Mouse (Mus musculus) hindbrain, embryonic 13.5 days (tissue): ENCODE measurements around the gene Soat1. TPM values are rescaled to one million over a fixed set of nuclear protein-coding genes. Genes with fewer than 3 reads are reported as not detected.
A peak's percentile ranks its signal among the peaks of the same experiment; 100 is the strongest.

Experiments used
- ATAC-seq: fragments of 200-750 bp; cut with Nextera tagmentation; 2 replicates; pipeline ENCODE4 v1.8.0; 2017; ENCODE audit warnings: moderate TSS enrichment; ENCODE audit not compliant: low FRiP score
- H3K27ac ChIP-seq: fragments of 300-500 bp; sonication (generic); 2 replicates; pipeline ENCODE4 v1.5.1; 2015; ENCODE audit warnings: inconsistent platforms, mild to moderate bottlenecking, moderate library complexity
- H3K27me3 ChIP-seq: fragments of 300-500 bp; sonication (generic); 2 replicates; pipeline ENCODE4 v1.6.1; 2015; ENCODE audit warnings: mild to moderate bottlenecking, inconsistent platforms
- H3K36me3 ChIP-seq: fragments of 300-500 bp; sonication (generic); 2 replicates; pipeline ENCODE4 v1.6.1; 2015; ENCODE audit warnings: mild to moderate bottlenecking, inconsistent platforms
- H3K4me1 ChIP-seq: fragments of 300-500 bp; sonication (generic); replicated peaks from 2 replicates; pipeline ENCODE4 v1.6.1; 2015; ENCODE audit warnings: inconsistent platforms
- H3K4me2 ChIP-seq: fragments of 300-500 bp; sonication (generic); 2 replicates; pipeline ENCODE4 v1.6.1; 2015; ENCODE audit warnings: inconsistent platforms, mild to moderate bottlenecking, moderate library complexity
- H3K4me3 ChIP-seq: fragments of 300-500 bp; sonication (generic); 2 replicates; pipeline ENCODE4 v1.5.1; 2015; ENCODE audit warnings: mild to moderate bottlenecking, inconsistent platforms
- H3K9ac ChIP-seq: fragments of 300-500 bp; sonication (generic); 2 replicates; pipeline ENCODE4 v1.6.1; 2015; ENCODE audit warnings: mild to moderate bottlenecking, inconsistent platforms
- H3K9me3 ChIP-seq: fragments of 300-500 bp; sonication (generic); 2 replicates; pipeline ENCODE4 v1.6.1; 2016; ENCODE audit warnings: inconsistent platforms
- WGBS: fragments of 180-500 bp; shearing (Covaris S2); methylation state at CpG from one replicate; pipeline ENCODE4 v1.1.7; 2015; 5-methylcytosine and 5-hydroxymethylcytosine counted together
- polyA plus RNA-seq: library from polyadenylated mRNA; unstranded; fragments of >200 nt; fragmentation: Nextera tagmentation; extraction: Ambion mirVana; gene quantifications from 2 replicates; pipeline ENCODE4 v1.2.1, GENCODE M21; 2015

The Soat1 gene
- polyA plus RNA-seq, 1 experiment from 2014 or later = 12.3 TPM

DNA sequence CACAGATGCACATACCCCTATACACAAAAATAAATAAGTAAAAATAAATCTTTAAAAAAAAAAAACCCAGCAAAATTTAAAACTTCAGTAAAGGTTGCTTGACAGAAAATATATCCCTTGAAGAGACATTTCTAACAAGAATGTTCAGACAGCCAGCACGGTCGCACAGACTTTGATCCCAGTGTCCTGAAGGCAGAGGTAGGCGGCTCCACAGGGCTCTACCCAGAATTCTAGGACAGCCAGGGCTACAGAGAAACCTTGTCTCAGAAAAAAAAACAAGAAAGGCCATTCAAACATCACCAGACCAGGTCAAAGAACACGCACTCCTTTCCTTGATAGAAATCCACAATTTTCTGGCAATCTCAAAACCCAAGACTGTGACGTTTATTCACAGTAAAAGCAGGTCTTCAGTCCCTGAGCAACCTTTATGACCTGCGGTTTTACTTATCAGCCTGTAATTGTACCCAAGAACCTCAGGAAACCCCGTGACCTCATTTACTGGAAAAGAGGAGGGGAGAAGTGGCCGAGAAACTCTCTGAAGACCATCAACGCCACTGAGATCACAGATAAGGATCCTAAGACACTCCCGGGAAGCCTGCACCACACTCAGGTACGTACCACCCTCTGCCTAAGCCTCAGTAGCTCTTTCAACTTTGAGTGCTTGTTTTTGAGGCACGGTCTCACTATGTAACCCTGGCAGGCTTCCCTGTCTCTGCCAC lies 11.7 kb downstream of the Soat1 start:
- 91% methylated on average over 12 of the region's 12 CpGs for WGBS
- H3K4me3 ChIP-seq = no peak overlapping the region
- H3K27ac ChIP-seq = no peak overlapping the region
- no peaks in the 10 kb centered on the region for H3K4me1 ChIP-seq
- H3K9me3 ChIP-seq = no peaks in the 10 kb centered on the region
- no peak overlapping the region for H3K4me2 ChIP-seq
- ATAC-seq = no peak
- H3K36me3 ChIP-seq = peaks cover 14% of the 10 kb centered on the region
- H3K27me3 ChIP-seq = no peaks in the 10 kb centered on the region
- H3K9ac ChIP-seq = no peak overlapping the region

DNA sequence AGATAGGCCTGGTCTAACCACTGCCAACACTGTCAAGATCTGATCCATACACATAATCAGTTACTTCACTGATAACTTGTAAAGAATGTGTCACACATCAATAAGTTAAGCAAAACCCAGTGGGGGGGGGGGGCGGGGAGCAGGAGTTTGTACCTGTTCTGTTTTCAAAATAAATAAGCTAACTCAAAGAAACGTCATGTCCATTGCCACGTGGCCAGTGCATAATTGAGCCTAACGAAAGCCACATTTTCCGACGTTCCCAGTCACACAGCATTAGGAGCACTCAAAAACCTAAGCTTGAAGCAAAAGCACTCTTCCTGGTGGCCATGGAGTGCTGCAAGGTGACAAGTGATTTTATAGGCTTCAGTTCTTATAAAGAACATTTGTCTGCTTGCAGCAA lies 13.1 kb downstream of the Soat1 start:
- no peak overlapping the region for H3K4me2 ChIP-seq
- H3K4me3 ChIP-seq = no peak overlapping the region
- H3K27me3 ChIP-seq = no peaks in the 10 kb centered on the region
- no peak overlapping the region for H3K9ac ChIP-seq
- no peaks in the 10 kb centered on the region for H3K9me3 ChIP-seq
- peaks cover 6% of the 10 kb centered on the region for H3K36me3 ChIP-seq
- H3K4me1 ChIP-seq = no peaks in the 10 kb centered on the region
- no peak for ATAC-seq
- 91% methylated on average over 6 of the region's 6 CpGs for WGBS
- no peak overlapping the region for H3K27ac ChIP-seq

DNA sequence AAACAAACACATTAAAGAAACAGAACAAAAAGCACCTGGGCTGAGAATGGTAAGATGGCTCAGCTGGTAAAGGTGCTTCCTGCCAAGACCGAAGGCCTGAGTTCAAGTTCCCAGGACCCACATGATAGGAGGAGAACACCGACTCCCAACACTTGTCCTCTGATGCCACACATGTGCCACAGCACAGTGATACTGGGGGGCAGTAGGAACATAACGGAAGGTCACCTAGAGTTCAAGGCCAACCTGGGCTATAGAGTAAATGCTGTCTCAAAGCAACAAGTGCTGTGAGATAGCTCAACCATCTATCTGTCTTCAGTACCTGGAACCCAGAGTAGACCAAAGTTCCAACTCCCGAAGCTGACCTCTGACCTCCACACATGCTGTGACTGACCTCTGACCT lies 13.9 kb downstream of the Soat1 start:
- H3K36me3 ChIP-seq = no peaks in the 10 kb centered on the region; the same call in 1 of the 2 replicates
- WGBS = 94% methylated on average over 4 of the region's 4 CpGs
- ATAC-seq = no peak
- no peaks in the 10 kb centered on the region for H3K4me1 ChIP-seq
- H3K4me3 ChIP-seq = no peak overlapping the region
- H3K27ac ChIP-seq = no peak overlapping the region
- no peak overlapping the region for H3K4me2 ChIP-seq
- no peaks in the 10 kb centered on the region for H3K27me3 ChIP-seq
- no peaks in the 10 kb centered on the region for H3K9me3 ChIP-seq
- H3K9ac ChIP-seq = no peak overlapping the region

DNA sequence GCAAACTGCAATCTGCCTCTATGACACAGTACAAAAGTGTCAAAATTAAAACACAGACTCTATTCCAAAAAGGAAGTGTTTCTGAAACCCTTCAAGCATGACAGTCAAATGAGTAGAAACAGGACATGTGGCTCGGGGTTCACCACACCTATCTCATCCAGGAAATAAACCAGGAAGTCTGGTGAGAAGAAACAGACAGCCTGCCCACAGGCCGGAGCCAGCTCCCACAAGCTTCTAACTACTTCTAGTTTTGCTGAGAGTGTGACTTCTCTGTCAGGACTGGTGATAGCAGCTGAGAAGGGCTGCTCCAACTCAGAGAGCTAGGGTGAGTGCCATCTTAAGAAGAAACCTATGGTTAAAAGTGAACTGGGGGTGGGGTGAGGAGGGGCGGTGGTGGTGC lies 14.4 kb downstream of the Soat1 start:
- H3K9me3 ChIP-seq = no peaks in the 10 kb centered on the region
- H3K4me3 ChIP-seq = no peak overlapping the region
- H3K36me3 ChIP-seq = no peaks in the 10 kb centered on the region; the same call in 1 of the 2 replicates
- H3K4me2 ChIP-seq = no peak overlapping the region
- ATAC-seq = no peak
- no peak overlapping the region for H3K9ac ChIP-seq
- H3K27me3 ChIP-seq = no peaks in the 10 kb centered on the region
- 92% methylated on average over 3 of the region's 3 CpGs for WGBS
- no peak overlapping the region for H3K27ac ChIP-seq
- no peaks in the 10 kb centered on the region for H3K4me1 ChIP-seq

DNA sequence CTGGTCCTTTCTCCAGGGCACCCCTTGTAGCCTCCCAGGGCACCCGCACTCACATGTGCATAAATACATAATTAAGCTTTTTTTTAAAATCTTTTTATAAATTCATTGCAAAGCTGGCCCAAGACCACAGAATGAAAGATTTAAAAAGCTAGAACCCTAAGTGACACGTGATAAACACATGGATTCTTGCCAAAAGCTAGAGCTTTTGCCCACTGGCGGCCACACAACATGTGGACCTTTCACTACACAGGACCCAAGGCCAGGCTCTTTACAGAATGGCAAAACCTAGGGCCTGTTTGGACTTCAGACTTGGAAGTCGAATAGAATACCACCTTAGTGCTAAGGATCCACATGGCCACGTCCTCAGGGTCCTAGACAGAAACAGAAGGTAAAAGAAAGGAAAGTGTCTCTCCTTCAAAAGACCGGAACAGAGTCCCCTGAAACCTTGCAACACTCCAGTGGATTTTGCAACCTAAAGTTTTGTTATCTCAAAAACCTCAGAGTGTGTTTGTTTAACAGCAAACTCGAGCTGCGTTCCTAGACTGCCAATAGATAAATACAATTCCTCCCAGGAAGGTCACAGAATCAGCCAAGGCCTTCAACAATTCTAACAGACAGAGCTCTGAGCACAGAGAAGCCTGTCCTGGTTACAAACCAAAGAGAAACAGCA lies 15.6 kb downstream of the Soat1 start:
- Histone ChIP-seq H3K4me1 (no peaks in the 10 kb centered on the region), H3K36me3 (no peaks in the 10 kb centered on the region; the same call in 1 of the 2 replicates), H3K27ac (peak overlapping the region; percentile 18; the same call in 1 of the 2 replicates), H3K4me2 (no peak overlapping the region), H3K9me3 (no peaks in the 10 kb centered on the region), H3K9ac (no peak overlapping the region), H3K27me3 (no peaks in the 10 kb centered on the region), H3K4me3 (no peak overlapping the region)
- WGBS = 86% methylated on average over 8 of the region's 8 CpGs
- no peak for ATAC-seq

DNA sequence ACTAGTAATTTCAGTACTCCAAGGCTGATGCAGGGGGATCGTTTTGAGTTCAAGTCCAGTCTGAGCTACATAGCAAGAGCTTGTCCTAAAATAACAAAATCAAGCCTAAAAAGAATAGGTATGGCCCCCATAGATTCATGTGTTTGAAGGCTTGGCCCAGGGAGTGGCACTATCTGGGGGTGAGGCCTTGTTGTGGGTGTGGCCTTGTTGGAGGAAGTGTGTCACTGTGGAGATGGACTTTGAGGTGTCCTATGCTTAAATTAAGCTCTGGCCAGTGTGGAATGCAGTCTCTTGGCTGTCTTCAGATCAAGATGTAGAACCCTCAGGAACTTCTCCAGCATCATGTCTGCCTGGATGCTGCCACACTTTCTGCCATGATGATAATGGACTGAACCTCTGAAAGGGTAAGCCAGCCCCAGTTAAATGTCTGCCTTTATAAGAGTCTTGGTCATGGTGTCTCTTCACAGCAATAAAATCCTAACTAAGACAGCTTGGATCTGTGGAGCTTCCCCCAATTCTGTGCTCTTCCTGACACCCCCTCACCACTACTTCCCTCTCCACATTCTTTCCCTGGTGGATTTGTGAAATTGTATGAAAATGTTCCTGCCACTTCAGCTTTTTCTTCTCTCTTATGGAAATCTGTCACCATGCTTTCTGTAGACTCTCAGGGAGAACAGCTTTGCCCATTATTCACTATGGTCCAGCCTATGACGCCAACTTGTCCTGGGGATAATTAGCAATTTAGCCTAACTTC lies 18.9 kb downstream of the Soat1 start:
- H3K4me1 ChIP-seq = no peaks in the 10 kb centered on the region
- H3K36me3 ChIP-seq = no peaks in the 10 kb centered on the region; the same call in 1 of the 2 replicates
- H3K4me2 ChIP-seq = no peak overlapping the region
- H3K27me3 ChIP-seq = no peaks in the 10 kb centered on the region
- no peak overlapping the region for H3K9ac ChIP-seq
- ATAC-seq = no peak
- no peaks in the 10 kb centered on the region for H3K9me3 ChIP-seq
- no peak overlapping the region for H3K27ac ChIP-seq
- H3K4me3 ChIP-seq = no peak overlapping the region
- WGBS = 85% methylated on average over 2 of the region's 2 CpGs

DNA sequence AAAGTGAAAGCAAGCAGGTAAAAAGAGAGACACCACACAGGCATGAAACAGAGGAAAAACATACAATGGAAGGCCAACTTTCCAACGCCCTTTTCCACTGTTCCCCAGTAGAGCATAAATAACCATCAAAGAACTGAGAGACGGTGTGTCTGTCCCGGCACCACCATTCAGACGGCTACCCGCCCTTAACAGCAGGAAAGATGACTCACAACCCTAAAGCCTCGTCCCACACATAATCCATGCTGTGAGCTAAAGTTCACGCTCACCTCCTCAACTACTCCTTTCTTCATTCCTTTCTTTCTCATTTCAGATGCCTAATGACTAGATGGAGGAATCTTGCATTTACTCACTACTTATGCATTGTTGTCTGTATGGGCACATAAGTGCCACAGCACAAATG lies 19.7 kb downstream of the Soat1 start:
- Histone ChIP-seq H3K27ac (no peak overlapping the region), H3K36me3 (no peaks in the 10 kb centered on the region; the same call in 1 of the 2 replicates), H3K4me2 (no peak overlapping the region), H3K4me3 (no peak overlapping the region), H3K9me3 (no peaks in the 10 kb centered on the region), H3K27me3 (no peaks in the 10 kb centered on the region), H3K4me1 (no peaks in the 10 kb centered on the region), H3K9ac (no peak overlapping the region)
- 63% methylated on average over 7 of the region's 7 CpGs for WGBS
- ATAC-seq = no peak

DNA sequence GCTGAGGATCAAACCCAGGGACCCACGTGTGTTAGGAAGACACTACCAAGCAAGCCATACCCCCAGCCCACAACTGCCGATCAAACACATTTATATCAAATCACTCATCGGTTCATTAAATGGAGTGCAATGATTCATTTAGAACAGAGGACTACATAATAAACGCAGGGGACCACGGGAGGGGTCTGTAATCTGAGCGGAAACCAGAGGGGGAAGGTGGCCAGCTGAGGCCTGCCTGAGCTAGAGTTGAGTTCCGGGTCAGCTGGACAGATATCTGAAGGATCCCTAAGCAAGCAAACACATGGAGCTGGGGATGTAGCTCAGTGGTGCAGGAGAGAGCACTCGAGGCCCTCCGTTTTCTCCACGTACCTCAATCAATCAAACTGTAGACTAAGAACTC lies 20.3 kb downstream of the Soat1 start:
- no peaks in the 10 kb centered on the region for H3K9me3 ChIP-seq
- no peaks in the 10 kb centered on the region; the same call in 1 of the 2 replicates for H3K36me3 ChIP-seq
- H3K4me1 ChIP-seq = no peaks in the 10 kb centered on the region
- no peak overlapping the region for H3K9ac ChIP-seq
- H3K4me3 ChIP-seq = no peak overlapping the region
- WGBS = 73% methylated on average over 10 of the region's 10 CpGs
- no peak overlapping the region for H3K4me2 ChIP-seq
- H3K27ac ChIP-seq = no peak overlapping the region
- H3K27me3 ChIP-seq = no peaks in the 10 kb centered on the region
- no peak for ATAC-seq

DNA sequence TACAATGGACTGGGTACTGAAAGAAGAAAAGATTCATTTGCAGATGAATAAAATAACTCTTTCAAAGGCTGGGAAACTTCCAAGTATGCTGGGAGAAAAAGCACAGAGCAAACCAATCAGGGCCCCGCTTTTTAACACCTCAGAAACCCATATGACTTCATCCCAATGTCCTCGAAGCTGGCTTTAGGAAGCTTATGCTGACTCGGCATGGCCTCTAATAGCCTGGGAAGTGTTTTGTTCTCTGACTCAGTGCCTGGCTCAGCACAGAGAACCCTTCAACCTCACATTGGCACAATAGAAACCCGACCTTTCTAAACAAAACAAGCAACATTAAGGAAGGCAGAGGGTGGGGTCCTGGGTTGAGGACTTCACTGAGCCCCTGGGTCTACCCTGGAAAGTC lies 23.7 kb downstream of the Soat1 start:
- Histone ChIP-seq H3K9me3 (no peaks in the 10 kb centered on the region), H3K27me3 (no peaks in the 10 kb centered on the region), H3K4me2 (no peak overlapping the region), H3K9ac (no peak overlapping the region), H3K36me3 (no peaks in the 10 kb centered on the region), H3K4me1 (no peaks in the 10 kb centered on the region), H3K4me3 (no peak overlapping the region), H3K27ac (no peak overlapping the region)
- WGBS = 37% methylated on average over 4 of the region's 4 CpGs
- ATAC-seq = no peak

DNA sequence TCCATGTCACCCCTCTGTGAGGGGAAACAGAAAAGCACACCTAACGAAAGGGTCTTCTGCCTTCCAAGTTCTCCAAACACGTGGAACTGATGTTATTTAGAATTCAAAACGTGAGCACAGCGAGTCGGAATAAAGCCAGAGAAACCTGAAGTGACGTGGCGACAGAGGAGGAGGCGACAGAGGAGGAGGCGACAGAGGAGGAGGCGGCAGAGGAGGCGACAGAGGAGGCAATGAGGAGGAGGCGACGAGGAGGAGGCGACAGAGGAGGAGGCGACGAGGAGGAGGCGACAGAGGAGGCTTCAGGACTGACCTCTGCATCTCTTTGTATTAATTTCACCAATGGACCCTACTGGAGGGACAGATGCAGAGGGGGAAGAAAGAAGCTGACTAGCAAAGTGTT lies 24.4 kb downstream of the Soat1 start:
- ATAC-seq = no peak
- Histone ChIP-seq H3K27ac (no peak overlapping the region), H3K4me2 (no peak overlapping the region), H3K9me3 (no peaks in the 10 kb centered on the region), H3K4me3 (no peak overlapping the region), H3K27me3 (no peaks in the 10 kb centered on the region), H3K9ac (no peak overlapping the region), H3K36me3 (no peaks in the 10 kb centered on the region), H3K4me1 (no peaks in the 10 kb centered on the region)
- 74% methylated on average over 17 of the region's 17 CpGs for WGBS

DNA sequence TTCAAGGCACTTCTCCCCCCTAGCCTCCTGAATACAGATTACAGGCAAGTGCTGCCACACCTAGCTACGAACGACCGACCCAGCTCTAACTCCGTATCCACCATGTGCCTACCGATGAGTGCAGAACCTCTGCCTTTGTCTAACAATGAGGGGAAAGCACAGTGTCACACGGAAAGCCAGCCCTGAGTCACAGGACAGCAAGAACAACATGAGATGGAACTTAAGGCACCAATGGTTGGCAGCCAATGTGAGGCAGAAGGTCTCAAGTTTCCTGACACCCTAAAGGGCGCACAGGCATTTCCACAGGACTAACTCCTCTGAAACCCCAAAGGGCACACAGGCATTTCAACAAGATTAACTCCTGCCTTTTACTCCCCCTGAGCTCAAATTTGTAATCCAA lies 25.0 kb downstream of the Soat1 start:
- H3K4me1 ChIP-seq = no peaks in the 10 kb centered on the region
- H3K36me3 ChIP-seq = no peaks in the 10 kb centered on the region
- H3K9me3 ChIP-seq = no peaks in the 10 kb centered on the region
- no peak for ATAC-seq
- no peak overlapping the region for H3K4me2 ChIP-seq
- no peak overlapping the region for H3K27ac ChIP-seq
- H3K27me3 ChIP-seq = no peaks in the 10 kb centered on the region
- 91% methylated on average over 7 of the region's 7 CpGs for WGBS
- no peak overlapping the region for H3K4me3 ChIP-seq
- H3K9ac ChIP-seq = no peak overlapping the region

DNA sequence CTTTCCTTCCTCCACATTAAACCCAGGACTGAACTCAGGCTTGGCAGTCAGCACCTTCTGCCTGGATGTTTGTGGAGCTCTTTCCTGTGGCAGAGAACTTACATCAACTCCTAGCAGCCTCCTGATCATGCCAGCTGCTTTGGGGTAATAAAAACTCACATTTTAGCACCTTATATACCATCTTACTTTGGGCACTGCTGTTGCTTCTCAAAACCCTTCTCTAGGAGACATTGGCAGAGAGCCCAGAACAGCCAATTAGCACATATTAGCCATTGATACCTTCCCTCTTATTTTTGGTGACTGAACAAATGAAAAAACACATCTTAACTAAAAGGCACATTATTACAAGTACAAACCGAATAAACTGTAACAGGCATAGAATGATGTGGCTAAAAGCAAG lies 29.1 kb downstream of the Soat1 start:
- Histone ChIP-seq H3K4me1 (no peaks in the 10 kb centered on the region), H3K4me3 (no peak overlapping the region), H3K36me3 (peaks cover 11% of the 10 kb centered on the region), H3K9me3 (no peaks in the 10 kb centered on the region), H3K4me2 (no peak overlapping the region), H3K27me3 (no peaks in the 10 kb centered on the region), H3K27ac (no peak overlapping the region), H3K9ac (no peak overlapping the region)
- no peak for ATAC-seq
- 75% methylated on average over 1 of the region's 1 CpGs for WGBS
